Mouse (Mus musculus) testis, adult 2 months (tissue): ENCODE data around the gene Ms4a14. TPM values are rescaled to one million over a fixed set of nuclear protein-coding genes. Genes with fewer than 3 reads are reported as not detected.
A peak's percentile ranks its signal among the peaks of the same experiment; 100 is the strongest.

Experiments used
- H3K27ac ChIP-seq: fragments of 200-500 bp; 2 replicates; pipeline ENCODE4 v1.5.1; 2012; ENCODE audit warnings: low read depth, low read length; ENCODE audit not compliant: control insufficient read depth, insufficient read depth
- H3K27me3 ChIP-seq: fragments of 200-500 bp; 2 replicates; pipeline ENCODE4 v1.6.1; 2012; ENCODE audit warnings: mild to moderate bottlenecking, low read length, moderate library complexity; ENCODE audit not compliant: control insufficient read depth, insufficient read depth
- H3K36me3 ChIP-seq: fragments of 200-500 bp; 2 replicates; pipeline ENCODE4 v1.6.1; 2012; ENCODE audit warnings: mild to moderate bottlenecking, low read length; ENCODE audit not compliant: control insufficient read depth, insufficient read depth
- H3K4me1 ChIP-seq: fragments of 200-500 bp; 2 replicates; pipeline ENCODE4 v1.6.1; 2012; ENCODE audit warnings: low read length; ENCODE audit not compliant: control insufficient read depth, insufficient read depth
- H3K4me3 ChIP-seq: fragments of 200-500 bp; 2 replicates; pipeline ENCODE4 v1.5.1; 2012; ENCODE audit warnings: low read depth, mild to moderate bottlenecking, low read length, moderate library complexity, mixed read lengths; ENCODE audit not compliant: control insufficient read depth
- CTCF ChIP-seq: fragments of 200-500 bp; IDR thresholded peaks from 2 replicates; pipeline ENCODE4 v1.5.1; 2012; ENCODE audit warnings: low read depth, mild to moderate bottlenecking, inconsistent platforms, low read length, moderate library complexity; ENCODE audit not compliant: control insufficient read depth, insufficient read depth, insufficient replicate concordance
- POLR2A ChIP-seq: fragments of 200-500 bp; IDR thresholded peaks from 2 replicates; pipeline ENCODE4 v1.6.1; 2012; ENCODE audit warnings: low read depth, mild to moderate bottlenecking, inconsistent platforms, low read length, moderate library complexity; ENCODE audit not compliant: control insufficient read depth
- polyA plus RNA-seq: library from polyadenylated mRNA; depleted of rRNA; stranded (reverse); fragments of >200 nt; gene quantifications from 2 replicates; pipeline ENCODE4 v1.2.3, GENCODE M21; 2012; rRNA removed

The Ms4a14 gene
- polyA plus RNA-seq = 142 and 184 TPM in 2 replicates

- H3K4me1 ChIP-seq = no peaks in the 10 kb centered on the region
- H3K27me3 ChIP-seq = no peaks in the 10 kb centered on the region
- no peak within 1 kb of the TSS for H3K27ac ChIP-seq
- no peaks in the 10 kb centered on the region for H3K36me3 ChIP-seq
- H3K4me3 ChIP-seq = peak within 1 kb of the TSS; percentile 49; the same call in 1 of the 2 replicates
- TF ChIP-seq CTCF (no peak), POLR2A (no peak)
Measured at GRCm38 (mm10) chr19:11314354-11314753, at the start of gene Ms4a14. Gene Ms4a14 (minus strand): TSS chr19:11314454.

- Histone ChIP-seq H3K27ac (no peak overlapping the region), H3K36me3 (no peaks in the 10 kb centered on the region), H3K4me3 (no peak overlapping the region), H3K27me3 (no peaks in the 10 kb centered on the region), H3K4me1 (no peaks in the 10 kb centered on the region)
- no peak for TF ChIP-seq CTCF
- no peak for TF ChIP-seq POLR2A
Measured at GRCm38 (mm10) chr19:11362002-11362401, 47.7 kb upstream of the Ms4a14 start.

- Histone ChIP-seq H3K4me1 (no peaks in the 10 kb centered on the region), H3K27me3 (no peaks in the 10 kb centered on the region), H3K4me3 (no peak overlapping the region), H3K36me3 (no peaks in the 10 kb centered on the region), H3K27ac (no peak overlapping the region)
- TF ChIP-seq POLR2A = no peak
- no peak for TF ChIP-seq CTCF
Measured at GRCm38 (mm10) chr19:11360106-11360505, 45.9 kb upstream of the Ms4a14 start.

- Histone ChIP-seq H3K4me3 (no peak overlapping the region), H3K27me3 (no peaks in the 10 kb centered on the region), H3K36me3 (no peaks in the 10 kb centered on the region), H3K27ac (no peak overlapping the region), H3K4me1 (no peaks in the 10 kb centered on the region)
- no peak for TF ChIP-seq CTCF
Measured at GRCm38 (mm10) chr19:11355730-11356129, 41.5 kb upstream of the Ms4a14 start.

GRCm38 (mm10) chr19:11351878-11352277 is 37.6 kb upstream of the Ms4a14 start:
- no peak for TF ChIP-seq POLR2A
- TF ChIP-seq CTCF = no peak
- H3K27me3 ChIP-seq = no peaks in the 10 kb centered on the region
- no peak overlapping the region for H3K4me3 ChIP-seq
- H3K4me1 ChIP-seq = no peaks in the 10 kb centered on the region
- H3K27ac ChIP-seq = no peak overlapping the region
- H3K36me3 ChIP-seq = no peaks in the 10 kb centered on the region

- H3K36me3 ChIP-seq = no peaks in the 10 kb centered on the region
- no peaks in the 10 kb centered on the region for H3K4me1 ChIP-seq
- no peak overlapping the region for H3K27ac ChIP-seq
- TF ChIP-seq CTCF = 0 out of 2 replicates have a peak, but pooled peaks have one; percentile 15
- TF ChIP-seq POLR2A = no peak
- H3K27me3 ChIP-seq = no peaks in the 10 kb centered on the region
- H3K4me3 ChIP-seq = no peak overlapping the region
Measured at GRCm38 (mm10) chr19:11349698-11350481, 35.6 kb upstream of the Ms4a14 start.

GRCm38 (mm10) chr19:11343992-11344391 is 29.7 kb upstream of the Ms4a14 start:
- peaks cover 9% of the 10 kb centered on the region for H3K4me1 ChIP-seq
- TF ChIP-seq CTCF = no peak
- TF ChIP-seq POLR2A = no peak
- no peak overlapping the region for H3K4me3 ChIP-seq
- H3K27me3 ChIP-seq = no peaks in the 10 kb centered on the region
- no peak overlapping the region for H3K27ac ChIP-seq
- no peaks in the 10 kb centered on the region for H3K36me3 ChIP-seq

GRCm38 (mm10) chr19:11343147-11343546 is 28.9 kb upstream of the Ms4a14 start:
- no peak overlapping the region for H3K27ac ChIP-seq
- peaks cover 9% of the 10 kb centered on the region for H3K4me1 ChIP-seq
- H3K27me3 ChIP-seq = no peaks in the 10 kb centered on the region
- TF ChIP-seq POLR2A (no peak), CTCF (no peak)
- no peaks in the 10 kb centered on the region for H3K36me3 ChIP-seq
- no peak overlapping the region for H3K4me3 ChIP-seq
